Mouse (Mus musculus): ENCODE results near the gene Vmn2r57. TPM values are rescaled to one million over a fixed set of nuclear protein-coding genes. Genes with fewer than 3 reads are reported as not detected.
A peak's percentile ranks its signal among the peaks of the same experiment; 100 is the strongest.
"Not testable (repeated sequence)": the region's sequence is repeated elsewhere in the genome, so short reads cannot be mapped to it uniquely, and the experiment has no call there.

Vmn2r57 gene
- 0.23 and 0.25 TPM in 2 replicates for polyA plus RNA-seq (2012; rRNA removed)

DNA sequence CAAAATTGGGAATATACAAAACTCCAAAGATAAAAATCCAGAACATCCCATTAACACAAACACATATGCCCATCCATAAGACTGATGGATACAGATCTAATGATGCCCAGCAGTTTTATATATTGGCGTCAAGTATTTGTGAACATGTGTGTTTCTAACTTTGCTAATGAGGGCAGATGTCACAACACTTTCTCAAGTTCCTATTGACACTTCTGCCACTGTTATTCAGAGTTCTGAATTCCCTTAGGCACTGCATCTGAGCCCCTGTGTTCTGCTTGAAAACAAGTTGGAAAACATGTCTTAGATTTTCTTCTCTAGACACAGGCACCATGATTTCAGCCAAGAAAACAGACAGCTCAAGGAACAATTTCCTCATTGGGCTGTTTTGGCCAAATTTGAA is at the start of gene Vmn2r57:
Vmn2r57 (minus strand) TSS at position 101 of the 400 bp plus-strand sequence.
- not testable (repeated sequence) for H3K4me3 ChIP-seq (ENCODE audit: insufficient read depth, low read depth, low read length); H3K27me3 ChIP-seq (replicated peaks; ENCODE audit: control insufficient read depth, insufficient read depth, low read length); H3K27ac ChIP-seq (ENCODE audit: insufficient read depth, low read depth, low read length); DNase-seq; H3K4me1 ChIP-seq (ENCODE audit: control insufficient read depth, insufficient read depth, low read length); H3K36me3 ChIP-seq (ENCODE audit: control insufficient read depth, insufficient read depth, low read length)
- WGBS, result 62% methylated on average over 1 of the region's 1 CpGs

DNA sequence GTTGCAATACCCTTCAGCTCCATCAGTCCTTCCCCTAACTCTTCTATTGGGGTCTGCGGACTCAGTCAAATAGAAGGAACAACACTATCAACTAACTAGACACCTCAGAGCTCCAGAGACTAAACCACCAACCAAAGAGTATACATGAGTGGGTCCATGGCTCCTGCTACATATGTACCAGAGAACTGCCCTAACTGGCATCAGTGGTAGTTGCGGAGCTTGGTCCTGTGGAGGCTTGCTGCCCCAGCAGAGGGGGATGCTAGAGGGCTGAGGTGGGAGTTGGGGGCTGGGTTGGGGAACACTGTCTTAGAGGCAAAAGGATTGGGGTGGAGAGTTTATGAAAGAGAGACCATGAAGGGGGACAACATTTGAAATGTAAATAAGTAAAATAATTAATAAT is 49.4 kb upstream of the Vmn2r57 start:
- H3K36me3 ChIP-seq (ENCODE audit: control insufficient read depth, insufficient read depth, low read length), result no peaks in the 10 kb centered on the region; the same call in 1 of the 2 replicates
- H3K27me3 ChIP-seq (replicated peaks; ENCODE audit: control insufficient read depth, insufficient read depth, low read length), result no peaks in the 10 kb centered on the region
- H3K27ac ChIP-seq (ENCODE audit: insufficient read depth, low read depth, low read length), result no peak overlapping the region
- H3K4me1 ChIP-seq (ENCODE audit: control insufficient read depth, insufficient read depth, low read length), result no peaks in the 10 kb centered on the region
- DNase-seq, result no peak
- TF ChIP-seq POLR2A (IDR thresholded peaks at IDR 0.05; ENCODE audit: low read depth, low read length) (no peak), CTCF (conservative IDR thresholded peaks at IDR 0.05; ENCODE audit: insufficient read depth, insufficient read length, low read depth, low read length) (no peak)
- WGBS, result 97% methylated on average over 2 of the region's 2 CpGs
- H3K4me3 ChIP-seq (ENCODE audit: insufficient read depth, low read depth, low read length), result no peak overlapping the region

DNA sequence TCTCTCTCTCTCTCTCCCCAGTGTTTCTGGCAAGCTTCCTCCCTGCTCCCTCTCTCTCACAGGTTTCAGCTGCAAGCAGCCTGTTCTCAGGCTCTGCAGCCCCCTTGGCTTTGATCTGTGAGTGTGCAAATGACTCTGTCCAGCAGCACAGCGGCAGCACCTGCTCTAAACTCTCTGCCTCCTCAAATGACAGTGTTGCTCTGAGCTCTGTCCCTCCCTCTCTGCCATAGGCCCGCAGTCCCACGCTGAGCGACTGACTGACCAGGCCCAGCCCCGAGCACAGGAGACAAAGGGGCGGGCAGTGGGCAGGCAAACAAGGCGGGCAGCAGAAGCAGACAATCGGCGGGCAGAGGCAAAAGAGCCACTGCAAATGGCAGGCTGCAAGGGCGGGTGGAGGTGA is 3.4 kb upstream of the Vmn2r57 start:
- TF ChIP-seq POLR2A (IDR thresholded peaks at IDR 0.05; ENCODE audit: low read depth, low read length) (no peak), CTCF (conservative IDR thresholded peaks at IDR 0.05; ENCODE audit: insufficient read depth, insufficient read length, low read depth, low read length) (no peak)
- no peak overlapping the region for H3K4me3 ChIP-seq (ENCODE audit: insufficient read depth, low read depth, low read length)
- H3K36me3 ChIP-seq (ENCODE audit: control insufficient read depth, insufficient read depth, low read length), result no peaks in the 10 kb centered on the region
- no peaks in the 10 kb centered on the region for H3K4me1 ChIP-seq (ENCODE audit: control insufficient read depth, insufficient read depth, low read length)
- DNase-seq, result no peak
- no peak overlapping the region for H3K27ac ChIP-seq (ENCODE audit: insufficient read depth, low read depth, low read length)
- no peaks in the 10 kb centered on the region for H3K27me3 ChIP-seq (replicated peaks; ENCODE audit: control insufficient read depth, insufficient read depth, low read length)
- 7% methylated on average over 10 of the region's 10 CpGs for WGBS

DNA sequence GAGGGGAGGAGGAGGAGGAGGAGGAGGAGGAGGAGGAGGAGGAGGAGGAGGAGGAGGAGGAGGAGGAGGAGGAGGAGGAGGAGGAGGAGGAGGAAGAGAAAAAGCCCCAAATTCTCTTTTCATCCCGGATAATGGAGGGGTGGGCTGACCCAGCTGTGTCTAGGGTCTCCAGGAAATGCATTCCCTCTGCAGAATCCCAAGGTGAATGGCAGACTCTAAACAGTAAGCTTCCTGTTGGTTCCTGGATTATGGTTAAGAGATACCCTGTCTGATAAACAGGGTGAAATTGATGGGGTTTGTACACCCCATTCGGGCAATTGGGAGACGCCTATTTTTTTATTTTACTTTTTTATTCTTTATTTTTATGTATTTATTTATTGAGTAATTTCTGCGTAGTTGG is 54.4 kb downstream of the Vmn2r57 start:
- Histone ChIP-seq H3K27ac (ENCODE audit: insufficient read depth, low read depth, low read length) (no peak overlapping the region), H3K36me3 (ENCODE audit: control insufficient read depth, insufficient read depth, low read length) (no peaks in the 10 kb centered on the region), H3K4me3 (ENCODE audit: insufficient read depth, low read depth, low read length) (no peak overlapping the region), H3K27me3 (replicated peaks; ENCODE audit: control insufficient read depth, insufficient read depth, low read length) (no peaks in the 10 kb centered on the region), H3K4me1 (ENCODE audit: control insufficient read depth, insufficient read depth, low read length) (no peaks in the 10 kb centered on the region)
- no peak for DNase-seq
- TF ChIP-seq POLR2A (IDR thresholded peaks at IDR 0.05; ENCODE audit: low read depth, low read length) (no peak), CTCF (conservative IDR thresholded peaks at IDR 0.05; ENCODE audit: insufficient read depth, insufficient read length, low read depth, low read length) (no peak)
- WGBS, result 74% methylated on average over 4 of the region's 4 CpGs

DNA sequence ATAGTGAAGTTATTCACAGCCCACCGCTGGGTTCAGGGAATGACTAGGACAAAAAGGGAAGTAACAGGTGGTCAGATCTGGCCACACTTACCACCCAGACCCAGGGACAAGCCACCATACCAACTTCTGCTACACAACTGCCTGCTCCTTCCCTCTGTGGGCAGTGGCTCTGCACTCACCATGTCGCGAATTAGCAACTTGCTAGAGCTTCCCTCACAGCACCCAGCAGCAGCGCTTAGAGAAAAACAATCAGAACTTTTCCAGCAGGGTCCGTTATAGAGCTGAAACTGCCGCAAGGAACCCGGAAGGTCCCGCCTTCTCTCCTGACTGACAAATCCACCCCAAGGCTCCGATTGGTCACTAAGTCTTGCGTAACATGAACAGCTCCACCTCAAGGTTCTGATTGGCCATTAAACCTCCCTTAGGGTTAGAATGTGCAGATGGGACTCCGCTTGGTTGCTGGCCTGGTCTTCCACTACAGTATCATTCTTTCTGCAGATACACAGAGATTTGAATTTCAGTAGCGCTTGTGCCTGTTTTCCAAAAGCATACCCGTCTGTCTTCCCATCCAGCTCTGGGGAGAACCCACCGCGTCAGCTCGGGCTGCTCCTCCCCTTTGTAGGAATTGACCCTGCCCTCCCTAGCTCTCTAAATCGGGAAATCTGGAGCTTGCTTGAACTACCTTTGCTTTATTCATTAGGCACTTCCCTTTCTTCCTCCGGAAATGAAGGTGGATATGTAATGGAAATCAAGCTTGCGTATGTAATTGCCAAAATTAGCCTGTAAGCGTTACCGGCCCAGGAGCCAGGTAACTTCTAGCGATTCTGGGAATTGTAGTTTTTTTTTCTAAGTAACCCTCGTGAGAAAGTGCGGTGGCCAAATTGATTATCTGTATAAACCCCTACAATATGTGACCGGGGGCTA is 55.2 kb downstream of the Vmn2r57 start, which contains the start of gene AI987944:
AI987944 (minus strand) TSS at position 332 of the 924 bp plus-strand sequence.
- Histone ChIP-seq H3K27me3 (replicated peaks; ENCODE audit: control insufficient read depth, insufficient read depth, low read length) (no peaks in the 10 kb centered on the region), H3K4me1 (ENCODE audit: control insufficient read depth, insufficient read depth, low read length) (no peaks in the 10 kb centered on the region), H3K36me3 (ENCODE audit: control insufficient read depth, insufficient read depth, low read length) (no peaks in the 10 kb centered on the region), H3K27ac (ENCODE audit: insufficient read depth, low read depth, low read length) (peak within 1 kb of the TSS; percentile 89), H3K4me3 (ENCODE audit: insufficient read depth, low read depth, low read length) (peak within 1 kb of the TSS; percentile 74)
- WGBS, result under 1% methylated on average over 25 of the region's 25 CpGs
- DNase-seq, result peak; percentile 95
- no peak for TF ChIP-seq CTCF (conservative IDR thresholded peaks at IDR 0.05; ENCODE audit: insufficient read depth, insufficient read length, low read depth, low read length)
- TF ChIP-seq POLR2A (IDR thresholded peaks at IDR 0.05; ENCODE audit: low read depth, low read length), result no peak

Other genes starting within 250 kb of the Vmn2r57 start
- gene AI987944, start 55.3 kb downstream of the Vmn2r57 start, polyA plus RNA-seq (2012; rRNA removed), result 4.6 and 6.3 TPM in 2 replicates
- 0.11 and 0.14 TPM in 2 replicates for gene Gm20449, start 50.7 kb upstream of the Vmn2r57 start, polyA plus RNA-seq (2012; rRNA removed)
- gene AW146154, start 51.2 kb upstream of the Vmn2r57 start, polyA plus RNA-seq (2012; rRNA removed), result 3.9 and 4.7 TPM in 2 replicates
- gene Gm6871, start 125.0 kb upstream of the Vmn2r57 start, polyA plus RNA-seq (2012; rRNA removed), result not detected in 2 replicates
- gene 2610021A01Rik, start 150.5 kb upstream of the Vmn2r57 start, polyA plus RNA-seq (2012; rRNA removed), result 2.5 and 3.8 TPM in 2 replicates
- 1.1 and 1.4 TPM in 2 replicates for gene Zfp788, start 184.5 kb upstream of the Vmn2r57 start, polyA plus RNA-seq (2012; rRNA removed)

All from kidney, adult 2 months (tissue).